Mouse (Mus musculus) heart, embryonic 15.5 days (tissue): ENCODE results near the gene Prkar2b. TPM values are rescaled to one million over a fixed set of nuclear protein-coding genes. Genes with fewer than 3 reads are reported as not detected.

Experiments
- ATAC-seq: fragments of 200-750 bp; cut with Nextera tagmentation; replicated peaks from 2 replicates; pipeline ENCODE4 v1.8.0; 2017; ENCODE audit warnings: low read depth, moderate TSS enrichment; ENCODE audit not compliant: insufficient number of reproducible peaks, insufficient read depth, low FRiP score
- H3K27ac ChIP-seq: fragments of 300-500 bp; sonication (generic); 2 replicates; pipeline ENCODE4 v1.5.1; 2015; ENCODE audit warnings: mild to moderate bottlenecking, inconsistent platforms
- H3K27me3 ChIP-seq: fragments of 300-500 bp; sonication (generic); 2 replicates; pipeline ENCODE4 v1.6.1; 2015; ENCODE audit warnings: inconsistent platforms
- H3K36me3 ChIP-seq: fragments of 300-500 bp; sonication (generic); 2 replicates; pipeline ENCODE4 v1.6.1; 2015; ENCODE audit warnings: mild to moderate bottlenecking, inconsistent platforms
- H3K4me1 ChIP-seq: fragments of 300-500 bp; sonication (generic); replicated peaks from 2 replicates; pipeline ENCODE4 v1.6.1; 2015; ENCODE audit warnings: inconsistent platforms
- H3K4me2 ChIP-seq: fragments of 300-500 bp; sonication (generic); 2 replicates; pipeline ENCODE4 v1.6.1; 2015; ENCODE audit warnings: inconsistent platforms, mild to moderate bottlenecking, moderate library complexity
- H3K4me3 ChIP-seq: fragments of 300-500 bp; sonication (generic); 2 replicates; pipeline ENCODE4 v1.5.1; 2015; ENCODE audit warnings: mild to moderate bottlenecking, inconsistent platforms
- H3K9ac ChIP-seq: fragments of 300-500 bp; sonication (generic); 2 replicates; pipeline ENCODE4 v1.6.1; 2015; ENCODE audit warnings: mild to moderate bottlenecking, inconsistent platforms
- H3K9me3 ChIP-seq: fragments of 300-500 bp; sonication (generic); replicated peaks from 2 replicates; pipeline ENCODE4 v1.6.1; 2016; ENCODE audit warnings: inconsistent platforms
- WGBS: fragments of 180-500 bp; shearing (Covaris S2); methylation state at CpG from one replicate; pipeline ENCODE4 v1.1.7; 2015; ENCODE audit warnings: mixed read lengths; 5-methylcytosine and 5-hydroxymethylcytosine counted together
- polyA plus RNA-seq: library from polyadenylated mRNA; unstranded; fragments of >200 nt; fragmentation: Nextera tagmentation; extraction: Ambion mirVana; gene quantifications from 2 replicates; pipeline ENCODE4 v1.2.1, GENCODE M21; 2015

Prkar2b gene
- polyA plus RNA-seq, 1 experiment from 2014 or later: 10.2 TPM

DNA sequence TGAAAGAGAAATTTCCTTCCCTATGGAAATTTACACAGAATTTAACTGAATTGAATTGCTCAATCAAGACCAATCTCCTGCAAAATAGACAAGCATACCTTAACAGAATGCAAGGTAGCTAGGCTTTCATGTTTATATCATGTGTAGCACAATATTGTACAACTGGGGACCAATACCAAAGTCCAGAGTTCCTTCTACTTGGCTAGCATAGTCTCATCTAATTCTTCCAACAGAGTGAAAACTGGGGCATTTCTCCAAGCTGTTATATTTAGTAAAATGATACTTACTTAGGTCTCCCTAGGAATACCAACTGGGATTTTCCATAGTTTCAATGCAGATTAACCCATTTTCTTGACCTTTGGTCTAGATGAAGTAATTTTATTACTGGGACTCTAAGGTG is 122.1 kb downstream of the Prkar2b start:
- H3K9me3 ChIP-seq: no peaks in the 10 kb centered on the region
- H3K4me3 ChIP-seq: no peak overlapping the region
- no peaks in the 10 kb centered on the region; the same call in 1 of the 2 replicates for H3K4me1 ChIP-seq
- H3K4me2 ChIP-seq: no peak overlapping the region
- no peak overlapping the region for H3K27ac ChIP-seq
- H3K36me3 ChIP-seq: peaks cover 74% of the 10 kb centered on the region
- H3K27me3 ChIP-seq: no peaks in the 10 kb centered on the region
- H3K9ac ChIP-seq: no peak overlapping the region
- no peak for ATAC-seq

DNA sequence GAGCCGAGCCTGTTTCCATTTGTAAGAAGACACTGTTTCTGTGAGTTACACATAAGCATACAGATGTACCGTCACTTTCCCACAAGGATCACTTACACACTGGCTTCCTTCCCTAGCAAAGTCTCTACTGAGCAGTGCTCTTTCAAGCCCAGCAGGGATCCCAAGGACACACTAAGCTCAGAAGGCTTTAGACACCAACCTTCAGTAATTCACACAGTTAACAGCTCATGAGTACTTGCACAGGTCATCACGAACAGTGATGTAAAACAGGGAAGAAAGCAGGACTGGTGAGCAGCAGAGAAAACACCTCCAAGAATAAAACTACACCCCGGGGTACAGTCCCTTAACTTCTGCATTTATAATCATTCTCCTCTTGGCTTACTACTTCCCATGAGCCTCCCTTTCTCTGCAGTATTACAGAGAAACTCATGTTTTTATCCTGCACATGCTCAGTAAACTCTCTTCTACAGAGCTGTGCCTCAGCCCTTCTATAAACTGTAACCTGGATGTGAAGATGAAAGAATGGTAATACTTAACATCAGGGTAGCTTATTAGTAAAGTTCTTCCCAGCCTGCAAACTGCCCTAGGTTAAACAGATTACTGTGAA is 122.6 kb downstream of the Prkar2b start:
- Histone ChIP-seq H3K9ac (no peak overlapping the region), H3K4me1 (no peaks in the 10 kb centered on the region; the same call in 1 of the 2 replicates), H3K36me3 (peaks cover 78% of the 10 kb centered on the region), H3K4me2 (no peak overlapping the region), H3K4me3 (no peak overlapping the region), H3K9me3 (no peaks in the 10 kb centered on the region), H3K27me3 (no peaks in the 10 kb centered on the region), H3K27ac (no peak overlapping the region)
- ATAC-seq: no peak
- WGBS: 91% methylated on average over 4 of the region's 4 CpGs

DNA sequence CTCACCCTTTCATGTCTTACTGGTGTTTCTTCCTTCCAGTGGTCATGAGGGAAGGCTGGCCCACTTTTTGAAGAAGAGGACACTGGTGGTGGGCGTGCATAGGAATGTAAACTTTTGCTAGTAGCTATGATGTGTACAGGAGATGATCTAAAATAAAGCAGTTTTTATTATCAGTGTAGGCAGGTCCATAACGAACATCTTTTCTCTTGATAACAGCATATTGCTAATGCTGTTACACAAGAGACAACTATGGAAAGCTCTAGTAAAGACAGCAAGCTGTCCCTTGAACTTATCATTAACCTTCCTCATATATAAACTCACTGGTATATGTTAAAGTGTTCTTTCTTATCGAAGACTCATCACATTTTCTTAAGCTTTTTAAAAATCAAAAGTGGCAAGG is 123.5 kb downstream of the Prkar2b start:
- 84% methylated on average over 3 of the region's 3 CpGs for WGBS
- Histone ChIP-seq H3K9ac (no peak overlapping the region), H3K27ac (no peak overlapping the region), H3K36me3 (peaks cover 78% of the 10 kb centered on the region), H3K4me3 (no peak overlapping the region), H3K9me3 (no peaks in the 10 kb centered on the region), H3K4me2 (no peak overlapping the region), H3K4me1 (no peaks in the 10 kb centered on the region), H3K27me3 (no peaks in the 10 kb centered on the region)
- no peak for ATAC-seq

DNA sequence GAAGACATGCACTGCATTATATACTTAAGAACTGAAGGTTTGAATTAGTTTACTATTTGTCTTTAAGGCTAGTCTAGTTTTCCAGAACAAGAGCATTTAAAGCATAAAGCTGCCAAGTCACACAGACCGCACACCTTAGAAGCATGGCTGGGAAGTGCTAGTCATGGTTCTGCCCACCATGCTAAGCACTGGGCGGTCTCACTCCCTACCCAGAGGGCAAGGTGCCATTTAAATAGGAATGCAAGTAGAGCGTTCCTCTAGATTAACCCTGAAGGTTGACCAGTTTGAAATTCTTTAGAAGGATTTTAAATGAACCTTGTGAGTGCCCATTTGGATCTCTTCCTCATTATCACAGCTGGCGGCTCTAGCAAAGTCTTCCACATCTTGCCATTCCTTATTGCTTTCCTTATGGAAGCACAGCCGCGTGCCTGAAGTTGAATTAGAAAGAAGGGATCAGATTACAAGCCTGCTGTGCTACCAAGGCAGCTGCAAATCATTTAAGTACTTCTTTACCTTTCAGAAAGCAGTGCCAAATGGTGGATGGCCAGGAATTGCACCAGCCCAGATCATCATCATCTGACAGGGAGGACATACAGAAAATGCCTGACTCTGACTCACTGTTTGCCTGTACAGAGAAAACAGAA is 124.3 kb downstream of the Prkar2b start:
- Histone ChIP-seq H3K36me3 (peaks cover 79% of the 10 kb centered on the region), H3K9me3 (no peaks in the 10 kb centered on the region), H3K27ac (no peak overlapping the region), H3K4me2 (no peak overlapping the region), H3K27me3 (no peaks in the 10 kb centered on the region), H3K9ac (no peak overlapping the region), H3K4me1 (no peaks in the 10 kb centered on the region), H3K4me3 (no peak overlapping the region)
- no peak for ATAC-seq
- 53% methylated on average over 6 of the region's 6 CpGs for WGBS

DNA sequence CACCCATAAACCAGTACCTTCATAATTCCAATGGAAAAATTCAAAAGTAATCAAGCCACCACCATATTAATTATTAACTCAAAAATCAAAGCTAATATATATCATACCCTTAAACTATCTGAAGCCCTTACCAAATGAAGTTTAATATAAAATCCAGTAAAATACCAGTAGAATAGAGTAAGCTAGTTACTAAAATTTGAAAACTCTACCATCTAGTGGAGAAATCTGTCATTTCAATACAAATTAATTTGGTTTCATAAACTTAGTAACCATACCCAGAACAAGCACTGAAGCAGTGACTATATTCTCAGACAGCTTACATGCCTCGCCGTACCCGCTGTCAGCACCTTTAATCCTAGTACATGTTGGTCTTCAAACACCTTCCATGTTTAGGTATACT is 129.3 kb downstream of the Prkar2b start:
- no peak overlapping the region for H3K4me2 ChIP-seq
- no peak overlapping the region for H3K27ac ChIP-seq
- peaks cover 74% of the 10 kb centered on the region for H3K36me3 ChIP-seq
- H3K27me3 ChIP-seq: no peaks in the 10 kb centered on the region
- no peaks in the 10 kb centered on the region for H3K4me1 ChIP-seq
- H3K9ac ChIP-seq: no peak overlapping the region
- no peaks in the 10 kb centered on the region for H3K9me3 ChIP-seq
- 89% methylated on average over 3 of the region's 3 CpGs for WGBS
- no peak for ATAC-seq
- no peak overlapping the region for H3K4me3 ChIP-seq

DNA sequence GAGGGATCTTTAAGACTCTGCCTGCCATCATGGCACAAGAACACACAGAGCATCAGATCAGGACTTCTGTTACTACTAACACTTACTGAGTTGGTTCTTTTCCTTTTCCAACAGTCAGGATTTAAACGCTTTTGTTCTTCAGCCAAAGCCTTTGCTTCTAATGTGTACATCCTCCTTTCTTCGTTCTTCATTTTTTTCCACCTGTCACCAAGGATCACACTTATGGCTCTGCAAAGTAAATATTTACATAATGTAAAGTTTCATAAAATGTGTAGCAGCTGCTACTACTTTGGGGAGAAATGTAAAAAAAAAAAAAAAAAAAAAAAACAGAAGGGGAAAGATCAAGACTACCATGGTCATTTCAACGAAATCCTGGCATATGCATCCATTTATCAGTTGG is 132.6 kb downstream of the Prkar2b start:
- no peaks in the 10 kb centered on the region for H3K27me3 ChIP-seq
- WGBS: 79% methylated on average over 3 of the region's 3 CpGs
- ATAC-seq: no peak
- H3K4me1 ChIP-seq: no peaks in the 10 kb centered on the region
- H3K4me3 ChIP-seq: no peak overlapping the region
- H3K9me3 ChIP-seq: no peaks in the 10 kb centered on the region
- peaks cover 73% of the 10 kb centered on the region for H3K36me3 ChIP-seq
- no peak overlapping the region for H3K9ac ChIP-seq
- no peak overlapping the region for H3K4me2 ChIP-seq
- no peak overlapping the region for H3K27ac ChIP-seq

DNA sequence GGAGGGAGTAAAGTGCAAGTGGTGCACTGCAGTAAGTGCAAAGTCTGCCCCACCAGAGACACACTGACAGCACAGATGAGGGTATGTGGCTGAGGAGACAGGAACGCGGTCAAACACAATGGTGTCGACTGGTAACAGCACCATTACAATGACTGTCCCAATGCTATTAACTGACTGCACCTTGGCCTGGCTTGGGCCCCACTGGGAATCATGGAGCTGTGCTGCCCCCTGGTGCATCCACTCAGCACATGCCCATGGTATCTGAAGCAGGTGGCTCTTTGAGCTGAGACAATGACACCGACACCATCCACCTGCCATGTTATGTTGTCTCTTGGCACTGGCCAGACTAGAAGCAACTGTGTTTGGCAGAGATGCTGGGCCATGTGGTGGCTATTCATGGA is 134.4 kb downstream of the Prkar2b start:
- Histone ChIP-seq H3K4me3 (no peak overlapping the region), H3K36me3 (peaks cover 60% of the 10 kb centered on the region), H3K4me2 (no peak overlapping the region), H3K9ac (no peak overlapping the region), H3K27me3 (no peaks in the 10 kb centered on the region), H3K9me3 (no peaks in the 10 kb centered on the region), H3K4me1 (no peaks in the 10 kb centered on the region), H3K27ac (no peak overlapping the region)
- ATAC-seq: no peak
- WGBS: 48% methylated on average over 4 of the region's 4 CpGs

DNA sequence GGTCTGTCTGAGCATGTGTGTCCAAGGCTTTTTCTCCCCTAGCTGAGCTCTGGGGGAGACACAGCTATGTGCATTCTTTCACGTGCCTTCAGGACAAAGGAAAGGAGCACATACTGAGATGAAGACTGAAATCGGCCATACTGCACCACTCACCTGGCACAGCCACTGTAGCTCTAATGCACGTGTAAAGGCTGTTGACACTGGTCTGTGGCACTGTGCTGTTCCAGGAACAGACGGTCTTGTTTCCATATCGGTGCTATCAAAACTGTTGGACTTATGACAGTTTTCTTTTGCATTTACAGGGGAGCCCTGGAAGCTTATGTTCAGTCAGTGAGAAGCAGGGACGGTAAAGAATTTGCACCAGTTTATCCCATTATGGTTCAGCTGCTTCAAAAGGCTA is 135.8 kb downstream of the Prkar2b start:
- WGBS: 80% methylated on average over 6 of the region's 6 CpGs
- no peak overlapping the region for H3K9ac ChIP-seq
- ATAC-seq: no peak
- no peak overlapping the region for H3K4me3 ChIP-seq
- H3K27ac ChIP-seq: no peak overlapping the region
- H3K4me2 ChIP-seq: no peak overlapping the region
- no peaks in the 10 kb centered on the region for H3K9me3 ChIP-seq
- no peaks in the 10 kb centered on the region for H3K27me3 ChIP-seq
- peaks cover 47% of the 10 kb centered on the region for H3K36me3 ChIP-seq
- no peaks in the 10 kb centered on the region for H3K4me1 ChIP-seq

DNA sequence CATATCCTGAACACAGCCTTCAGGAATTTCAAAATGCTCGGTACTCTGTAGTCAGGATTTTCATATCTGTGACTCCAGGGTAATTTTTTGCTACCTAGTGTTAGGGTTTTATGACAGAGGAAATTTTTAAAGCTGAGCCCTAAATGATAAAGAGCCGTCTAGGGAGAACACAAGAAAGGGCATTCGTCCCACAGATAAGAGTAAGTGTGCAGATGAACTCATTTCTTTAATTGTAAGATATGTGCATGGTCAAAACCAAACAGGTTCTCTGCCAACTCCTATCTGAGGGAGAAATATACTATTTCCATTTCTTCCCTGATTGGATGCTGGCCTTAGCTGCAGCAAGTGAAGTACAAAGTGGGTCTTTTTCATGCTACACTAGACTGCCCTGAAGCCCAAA is 137.0 kb downstream of the Prkar2b start:
- H3K4me3 ChIP-seq: no peak overlapping the region
- no peaks in the 10 kb centered on the region for H3K9me3 ChIP-seq
- no peak for ATAC-seq
- 55% methylated on average over 3 of the region's 3 CpGs for WGBS
- peaks cover 41% of the 10 kb centered on the region for H3K36me3 ChIP-seq
- no peaks in the 10 kb centered on the region for H3K27me3 ChIP-seq
- no peak overlapping the region for H3K9ac ChIP-seq
- H3K4me2 ChIP-seq: no peak overlapping the region
- no peak overlapping the region for H3K27ac ChIP-seq
- no peaks in the 10 kb centered on the region for H3K4me1 ChIP-seq

DNA sequence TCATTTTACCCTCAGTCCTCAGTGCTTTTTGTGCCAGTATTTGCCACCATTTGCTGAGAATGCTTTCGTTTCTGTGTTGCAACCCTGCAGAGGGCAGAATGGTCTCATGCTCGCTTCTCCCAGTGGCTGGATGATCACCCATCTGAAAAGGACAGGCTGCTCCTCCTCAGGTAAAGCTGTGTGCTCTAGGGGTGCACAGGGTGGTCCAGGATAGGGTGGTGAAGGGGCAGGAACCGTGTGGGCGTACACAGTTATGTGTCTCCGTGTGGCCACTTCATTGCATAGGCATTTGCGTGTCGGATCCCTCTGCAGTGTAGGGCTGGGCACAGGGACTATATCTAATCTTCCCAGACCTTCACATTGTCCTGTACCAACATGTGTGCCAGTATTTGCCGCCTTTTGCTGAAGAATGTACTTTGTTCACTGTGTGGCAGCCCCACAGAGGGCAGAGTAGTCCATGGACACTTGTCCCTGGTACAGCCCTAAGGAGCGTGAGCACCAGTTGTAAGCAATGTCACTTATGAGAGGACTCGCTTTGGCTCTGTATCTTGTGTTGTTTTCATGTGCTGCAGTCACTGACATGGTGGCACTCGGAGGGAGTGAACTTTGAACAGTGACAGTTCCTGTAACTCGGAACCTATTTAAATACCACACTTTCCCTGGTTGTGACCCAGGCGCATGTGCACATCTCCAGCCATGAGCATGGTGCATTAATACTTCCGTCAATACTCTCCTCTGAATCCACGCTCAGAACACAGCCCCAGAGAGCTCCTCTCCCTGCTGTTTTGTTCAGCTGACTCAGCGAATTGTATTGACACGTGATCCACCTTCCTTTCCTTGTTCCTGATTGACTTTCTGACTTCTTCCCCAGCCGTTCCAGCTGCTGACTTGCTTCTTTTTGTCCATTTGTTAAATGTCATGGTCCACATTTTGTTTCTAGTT is 140.4 kb downstream of the Prkar2b start:
- 79% methylated on average over 18 of the region's 18 CpGs for WGBS
- Histone ChIP-seq H3K4me1 (peaks cover 13% of the 10 kb centered on the region), H3K9ac (no peak overlapping the region), H3K27ac (no peak overlapping the region), H3K27me3 (no peaks in the 10 kb centered on the region), H3K4me3 (no peak overlapping the region), H3K9me3 (no peaks in the 10 kb centered on the region), H3K36me3 (peaks cover 25% of the 10 kb centered on the region), H3K4me2 (no peak overlapping the region)
- ATAC-seq: no peak

DNA sequence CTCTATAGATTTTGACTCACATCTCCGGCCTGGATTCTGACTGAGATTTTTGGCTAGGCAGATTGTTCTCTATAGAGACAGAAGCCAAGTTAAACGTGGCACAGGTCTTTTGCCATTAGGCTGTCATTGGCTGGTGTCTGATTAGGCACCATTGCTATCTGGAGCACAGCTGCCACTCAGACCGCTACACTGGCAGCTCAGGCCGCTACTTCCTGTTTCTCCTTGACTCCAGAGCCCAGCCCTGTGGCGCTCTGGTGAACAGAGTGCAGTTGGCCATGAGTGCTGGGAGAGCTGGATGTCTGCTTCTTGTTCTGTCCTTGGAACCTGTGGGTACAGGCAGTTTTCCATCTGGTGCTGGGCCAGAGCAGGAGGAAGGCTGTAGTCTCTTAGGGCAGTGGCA is 143.9 kb downstream of the Prkar2b start:
- peak; percentile 85 for ATAC-seq
- H3K27ac ChIP-seq: peak overlapping the region; percentile 86
- no peak overlapping the region for H3K4me2 ChIP-seq
- H3K4me1 ChIP-seq: peaks cover 16% of the 10 kb centered on the region
- no peaks in the 10 kb centered on the region for H3K9me3 ChIP-seq
- H3K36me3 ChIP-seq: peaks cover 7% of the 10 kb centered on the region; the same call in 1 of the 2 replicates
- no peak overlapping the region for H3K9ac ChIP-seq
- no peak overlapping the region for H3K4me3 ChIP-seq
- 37% methylated on average over 5 of the region's 5 CpGs for WGBS
- no peaks in the 10 kb centered on the region for H3K27me3 ChIP-seq
